Mouse (Mus musculus): ENCODE measurements around the gene Rimbp2.
A peak's percentile ranks its signal among the peaks of the same experiment; 100 is the strongest.

The Rimbp2 gene

DNA sequence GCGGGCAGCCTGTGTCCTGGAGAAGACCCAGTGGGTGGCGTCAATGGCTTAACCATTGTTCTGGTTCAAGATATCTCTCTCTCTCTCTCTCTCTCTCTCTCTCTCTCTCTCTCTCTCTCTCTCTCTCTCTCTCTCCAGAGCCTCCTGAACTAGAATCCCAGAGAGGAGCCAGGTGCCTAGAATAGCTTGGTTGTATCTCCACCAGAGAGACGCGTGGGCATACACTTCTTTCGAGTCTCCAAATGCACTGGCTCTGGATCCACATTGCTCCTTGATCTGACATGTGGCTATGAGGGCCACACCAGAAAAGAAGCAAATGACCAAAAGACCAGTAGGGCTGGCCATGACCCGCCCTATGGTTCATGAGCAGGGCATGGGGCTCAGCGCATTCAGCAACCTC is 116.2 kb downstream of the Rimbp2 start:
- DNase-seq: no peak

DNA sequence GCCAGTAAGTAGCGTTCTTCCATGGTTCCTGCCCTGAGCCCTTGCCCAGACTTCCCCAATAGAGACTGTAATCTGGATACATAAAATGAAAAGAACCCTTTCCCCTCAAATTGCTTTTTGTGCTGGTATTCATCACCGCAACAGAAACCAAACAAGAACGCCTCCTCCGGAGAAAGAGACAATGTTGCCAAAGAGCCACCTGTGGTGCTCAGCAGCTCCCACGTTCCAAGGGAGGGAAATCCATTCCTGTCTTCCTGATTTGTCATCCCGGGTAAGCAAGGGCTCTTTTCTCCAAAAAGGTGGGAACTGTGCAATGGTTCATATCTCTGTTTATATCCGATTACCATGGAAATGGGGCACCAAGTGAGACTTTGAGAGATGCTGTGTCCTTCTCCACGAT is 119.2 kb downstream of the Rimbp2 start:
- DNase-seq: no peak

DNA sequence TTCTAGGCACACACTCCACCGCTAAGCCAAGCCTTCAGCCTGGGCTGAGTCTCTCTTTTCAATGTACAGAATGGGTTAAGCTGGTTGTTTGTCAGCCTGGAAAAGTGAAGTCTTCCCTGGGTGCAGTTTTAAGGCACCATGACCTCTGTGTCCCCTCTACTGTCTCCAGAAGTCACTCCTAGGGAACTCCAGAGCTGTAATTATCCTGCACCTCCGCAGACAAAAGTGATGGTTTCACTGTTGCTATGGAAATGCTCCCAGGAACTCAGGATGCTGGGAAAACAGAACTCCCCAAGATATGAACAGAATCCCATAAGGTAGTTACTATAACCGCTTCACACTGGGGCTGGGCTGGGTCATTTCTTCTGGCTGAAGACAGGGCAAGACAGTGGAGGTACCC is 130.4 kb downstream of the Rimbp2 start:
- no peak for DNase-seq

DNA sequence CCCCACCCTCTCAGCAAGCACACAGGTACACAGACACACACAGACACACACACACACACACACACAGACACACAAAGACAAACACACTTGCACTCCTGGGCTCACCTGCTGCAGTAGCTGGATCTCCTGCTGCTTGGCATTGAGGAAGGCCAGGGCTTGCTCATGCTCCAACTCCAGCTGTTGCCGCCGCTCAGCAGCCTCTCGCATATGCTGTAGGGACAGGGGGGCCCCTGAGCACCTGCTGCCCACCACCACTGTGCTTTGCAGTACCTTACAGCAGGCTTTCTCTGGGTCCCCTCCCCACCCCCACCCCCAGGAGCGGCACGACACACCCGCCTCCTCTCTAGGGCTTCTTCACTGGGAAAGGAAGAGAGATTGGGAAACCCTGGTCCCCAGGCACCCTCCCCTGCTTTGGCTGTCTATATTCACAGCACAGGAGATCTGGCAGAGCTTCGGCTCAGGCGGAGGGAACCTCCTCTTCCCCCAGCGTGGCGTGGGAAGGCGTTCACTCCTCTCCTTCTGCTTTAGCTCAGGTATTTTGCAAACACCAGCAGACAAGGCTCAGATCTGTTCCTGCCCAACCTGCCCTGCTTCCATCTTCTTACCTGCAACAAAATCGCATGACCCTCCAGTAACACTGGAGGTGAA is 133.5 kb downstream of the Rimbp2 start:
- DNase-seq: no peak

DNA sequence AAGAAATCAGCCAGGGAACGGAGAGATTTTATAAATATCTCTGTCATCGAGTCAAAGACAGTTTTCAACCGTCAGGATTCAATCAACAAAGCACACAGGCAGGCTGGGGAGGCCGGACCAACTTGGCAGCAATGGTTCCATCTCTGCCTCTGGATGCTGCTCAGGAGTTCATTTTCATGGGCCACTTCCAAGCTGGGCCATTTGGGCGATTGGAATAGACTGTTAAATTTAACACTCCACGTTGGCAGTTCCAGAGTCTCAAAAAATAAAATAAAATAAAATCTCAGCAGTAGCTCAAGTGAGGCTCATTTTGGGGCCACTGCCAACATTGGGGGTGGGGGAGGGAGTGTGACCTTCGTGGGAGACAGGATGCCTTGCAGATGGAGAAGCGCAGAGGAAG is 137.7 kb downstream of the Rimbp2 start:
- DNase-seq: no peak

DNA sequence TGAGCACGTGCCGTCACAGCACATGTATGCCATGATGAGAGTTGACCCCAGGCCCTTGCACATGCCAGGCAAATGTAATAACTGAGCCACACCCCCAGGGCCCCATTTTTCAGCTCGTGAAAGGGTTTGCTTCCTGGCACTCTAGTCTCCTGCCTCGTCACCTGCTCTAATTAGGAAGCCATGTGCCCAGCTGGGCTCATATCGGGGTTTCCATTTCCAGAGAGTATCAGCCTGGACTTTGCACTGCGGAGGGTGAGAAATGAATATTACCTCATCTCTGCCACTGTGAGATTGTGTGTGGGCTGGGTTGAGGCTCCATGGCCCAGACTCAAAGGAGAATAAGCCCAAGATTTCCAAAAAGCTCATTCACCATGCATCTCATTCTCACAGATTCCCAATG is 138.2 kb downstream of the Rimbp2 start:
- no peak for DNase-seq

DNA sequence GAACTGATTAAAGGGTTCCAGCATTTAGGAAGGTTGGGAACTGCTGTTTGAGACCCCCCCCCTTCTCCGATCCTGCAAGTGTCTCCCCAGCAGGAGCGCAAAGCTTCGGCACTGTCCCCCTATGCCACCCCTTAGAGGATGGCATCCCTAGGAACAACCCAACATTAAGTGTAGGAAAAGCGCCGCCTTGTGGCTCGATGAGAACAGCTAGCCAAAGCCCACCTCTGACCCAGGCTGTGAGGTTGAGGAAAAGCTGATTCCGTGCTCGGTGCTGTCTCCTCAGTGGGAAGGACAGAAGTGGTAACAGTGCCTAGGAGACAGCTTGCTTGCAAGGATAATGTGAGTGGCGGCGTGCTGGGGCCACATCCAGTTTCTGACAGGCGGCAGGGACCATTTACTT is 140.2 kb downstream of the Rimbp2 start:
- peak; percentile 32 for DNase-seq

DNA sequence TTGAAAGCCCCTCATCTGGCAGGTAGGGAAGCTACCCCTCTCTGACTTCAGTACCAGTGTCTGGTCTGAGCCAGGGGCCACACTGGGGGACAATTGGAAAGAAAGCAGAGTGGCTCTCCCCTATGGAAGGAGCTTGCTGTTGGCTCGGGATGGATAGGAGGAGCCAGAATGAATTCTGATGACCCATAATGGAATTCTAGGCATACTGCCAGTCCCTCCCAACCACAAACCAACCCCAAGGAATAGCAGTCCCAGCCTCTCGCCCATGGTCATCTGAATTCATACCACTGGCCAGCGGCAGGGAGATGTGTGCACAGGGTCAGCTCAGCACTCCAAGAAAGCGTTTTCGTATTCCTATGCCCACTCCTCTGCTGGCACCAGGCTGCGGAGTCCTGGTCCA is 141.9 kb downstream of the Rimbp2 start:
- DNase-seq: no peak

DNA sequence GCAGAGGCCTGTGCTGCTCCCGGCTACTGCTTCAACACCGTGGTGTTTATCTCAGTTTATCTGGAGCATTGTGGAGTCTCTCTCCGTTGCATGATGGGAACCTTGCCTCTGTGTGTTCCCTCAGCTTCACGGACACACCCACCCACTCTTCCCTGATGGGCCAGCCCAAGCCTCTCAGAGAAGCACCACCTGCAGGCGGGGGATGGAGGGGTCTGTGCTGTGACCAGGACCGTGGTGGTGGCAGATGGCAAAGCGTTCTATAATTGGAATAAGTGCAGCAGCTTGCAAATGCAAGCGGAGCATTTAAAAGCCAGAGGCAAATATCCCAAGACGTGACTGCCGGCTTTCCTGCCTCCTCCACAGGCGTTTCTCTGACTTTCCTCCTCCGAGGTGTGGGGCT is 143.3 kb downstream of the Rimbp2 start:
- no peak for DNase-seq

DNA sequence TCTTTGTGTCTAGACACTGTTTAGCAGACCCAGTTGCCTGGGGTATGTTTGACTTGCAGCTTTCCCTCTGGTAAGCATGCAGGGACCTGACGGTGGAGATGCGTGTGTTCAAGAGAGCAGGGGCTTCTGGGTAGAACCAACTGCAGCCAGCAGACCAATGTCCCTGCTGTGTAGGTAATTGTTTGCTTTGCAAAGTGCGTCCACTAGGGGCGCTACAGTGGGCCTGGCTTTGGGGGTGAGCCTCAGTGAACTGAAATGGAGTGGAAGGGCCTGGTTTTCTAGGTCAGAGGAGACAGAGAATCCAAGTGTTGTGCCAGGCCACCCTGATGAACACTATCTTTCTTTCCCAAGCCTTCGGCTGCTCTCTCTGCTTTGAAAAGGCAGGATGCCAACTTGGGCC is 143.9 kb downstream of the Rimbp2 start:
- peak; percentile 54 for DNase-seq

DNA sequence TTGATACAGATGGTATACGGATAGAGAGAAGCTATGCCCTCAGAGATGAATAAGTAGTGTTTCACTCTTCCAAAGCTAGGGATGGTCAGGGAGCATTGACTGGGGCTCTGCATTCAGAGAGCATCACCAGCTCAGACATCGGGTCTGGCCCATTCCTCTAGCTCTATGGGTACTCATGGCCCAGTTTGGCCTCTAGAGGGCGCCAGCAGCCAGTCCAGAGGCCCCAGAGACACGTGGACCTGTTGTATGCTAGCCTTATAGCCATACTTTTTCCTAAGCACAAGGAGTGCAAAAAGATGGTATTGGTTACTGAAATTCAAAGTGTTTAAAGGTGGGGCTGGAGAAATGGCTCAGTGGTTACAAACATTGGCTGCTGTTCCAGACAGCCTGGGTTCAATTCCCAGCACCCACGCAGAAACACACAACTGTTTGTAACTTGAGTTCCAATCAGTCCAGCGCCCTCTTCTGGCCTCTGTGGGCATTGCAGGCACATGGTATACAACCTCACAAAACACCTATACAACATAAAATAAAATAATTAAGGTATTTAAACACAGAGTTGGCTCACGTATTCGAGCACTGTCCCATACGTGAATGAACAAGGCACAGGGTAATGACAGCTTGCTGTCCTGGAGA is 144.6 kb downstream of the Rimbp2 start:
- DNase-seq: peak; percentile 29

DNA sequence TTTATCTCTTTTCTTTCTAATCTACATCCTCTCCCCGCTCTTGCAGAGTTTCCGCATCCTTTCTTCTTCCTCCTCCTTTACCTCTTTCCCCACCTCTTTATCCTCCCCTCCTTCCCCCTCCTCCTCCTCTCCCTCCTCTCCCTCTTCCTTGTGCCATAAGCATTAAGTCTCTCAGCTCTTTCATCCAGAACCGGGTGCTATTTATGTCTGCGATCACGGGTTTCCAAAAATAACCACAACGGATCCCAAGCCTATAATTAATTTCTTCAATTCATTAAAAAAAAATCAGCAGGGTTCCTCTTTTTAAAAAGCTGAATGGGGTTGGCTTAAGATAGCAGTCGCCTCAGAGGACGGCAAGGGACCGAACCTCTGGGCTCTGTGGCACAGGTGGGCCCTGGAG is 145.9 kb downstream of the Rimbp2 start:
- no peak for DNase-seq

DNA sequence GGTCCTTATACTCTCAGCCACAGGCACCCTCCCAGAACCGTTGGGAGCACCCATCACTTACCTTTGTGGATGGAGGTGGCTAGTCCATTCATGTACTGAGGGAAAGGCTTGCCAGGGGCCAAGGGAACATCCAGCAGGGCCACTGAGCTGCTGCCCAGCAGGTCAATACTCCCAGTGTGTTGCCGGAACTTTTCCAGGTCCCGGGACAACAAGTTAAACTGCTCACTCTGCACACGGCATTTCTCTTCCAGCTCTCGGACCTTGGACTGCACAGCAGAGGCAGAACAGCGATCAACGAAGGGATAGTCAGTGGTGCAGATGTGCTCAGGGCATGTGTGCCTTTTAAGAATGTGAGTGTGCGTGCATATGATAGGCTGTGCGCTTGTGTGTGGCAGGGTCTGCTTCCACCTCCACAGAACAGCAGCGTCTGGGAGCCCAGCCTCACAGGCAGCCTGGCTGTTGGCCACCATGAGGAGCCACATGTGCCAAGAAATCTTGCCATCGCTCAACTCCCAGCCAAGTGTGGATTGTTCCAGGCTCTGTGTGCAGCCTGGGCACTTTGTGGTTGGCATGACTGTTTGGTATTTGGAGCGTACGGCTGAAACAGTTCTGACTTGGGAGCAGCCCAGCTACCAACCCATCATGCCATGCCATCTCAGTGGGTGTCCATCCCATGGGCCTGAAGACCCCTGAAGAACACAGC is 146.8 kb downstream of the Rimbp2 start:
- no peak for DNase-seq

DNA sequence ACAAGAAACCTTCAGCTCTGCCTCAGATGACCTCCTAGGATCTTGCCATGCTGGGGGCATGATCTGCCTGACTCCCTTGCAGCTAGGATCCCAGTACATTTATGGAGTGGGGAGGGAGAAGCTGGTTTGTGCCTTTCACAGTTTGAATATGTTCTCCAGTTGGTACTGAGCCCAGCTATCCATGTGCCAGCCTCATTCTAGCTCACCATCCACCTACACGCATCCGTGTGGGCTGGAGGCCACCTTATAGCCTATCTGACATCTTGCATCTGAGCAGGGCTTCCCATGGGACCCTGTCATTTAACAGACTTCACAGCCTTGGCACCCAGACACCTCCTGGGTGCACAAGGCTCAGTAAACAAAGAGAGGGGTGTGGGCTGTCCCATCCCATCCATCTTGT is 148.2 kb downstream of the Rimbp2 start:
- no peak for DNase-seq

DNA sequence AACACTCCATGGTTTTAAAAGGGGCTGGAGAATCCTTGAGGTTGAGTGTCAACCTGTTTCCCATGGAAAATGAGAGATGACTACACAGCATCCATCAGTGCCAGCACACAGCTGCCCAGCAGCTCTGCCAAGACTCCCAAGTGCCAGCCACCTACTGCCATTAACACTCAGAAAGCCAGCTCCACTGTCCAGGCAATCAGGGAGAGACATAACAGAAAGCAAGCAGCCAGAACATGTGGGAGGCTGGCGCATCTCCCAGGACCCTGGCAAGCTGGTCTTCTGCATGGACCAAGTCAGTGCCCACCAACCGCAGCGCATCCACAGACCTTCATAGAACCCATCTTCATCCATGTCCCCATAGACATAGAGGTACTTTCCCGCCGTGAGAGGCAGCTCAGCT is 152.7 kb downstream of the Rimbp2 start:
- DNase-seq: no peak

DNA sequence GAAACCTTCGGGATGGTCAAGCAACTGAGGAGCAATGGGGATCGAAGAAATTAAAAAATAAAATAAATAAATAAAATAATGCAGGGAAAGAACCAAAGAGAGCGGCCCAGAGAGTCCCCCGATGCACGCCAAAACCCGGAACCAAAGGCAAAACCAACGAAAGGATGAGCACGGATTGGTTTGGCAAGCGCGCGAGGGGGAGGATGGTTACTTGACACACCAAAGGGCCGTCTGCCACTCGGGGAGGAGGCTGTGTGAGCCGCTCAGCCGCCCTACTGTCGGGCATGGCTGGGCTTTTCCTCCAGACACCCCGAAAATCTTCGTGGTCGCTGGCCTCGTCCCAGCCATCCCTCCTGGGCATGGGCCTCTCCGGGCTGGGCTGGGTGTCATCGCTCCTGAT is 171.7 kb downstream of the Rimbp2 start:
- DNase-seq: no peak

DNA sequence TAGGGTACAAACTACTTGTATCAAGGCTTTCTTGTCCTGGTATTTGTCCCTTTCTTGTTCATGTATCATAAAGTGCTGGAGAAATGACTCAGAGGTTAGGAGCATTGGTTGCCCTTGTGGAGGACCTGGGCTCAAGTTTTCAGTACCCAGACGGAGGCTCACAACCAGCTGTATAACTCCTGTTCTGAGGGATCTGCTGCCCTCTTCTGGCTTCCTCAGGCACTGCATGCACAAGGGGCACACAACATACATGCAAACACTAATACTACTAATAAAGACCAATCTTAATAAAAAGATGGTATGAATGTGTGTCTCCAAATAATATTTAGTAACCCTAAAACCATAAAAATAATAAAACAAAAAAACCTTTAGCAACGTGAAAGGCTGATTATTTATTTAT is 176.9 kb downstream of the Rimbp2 start:
- DNase-seq: no peak

DNA sequence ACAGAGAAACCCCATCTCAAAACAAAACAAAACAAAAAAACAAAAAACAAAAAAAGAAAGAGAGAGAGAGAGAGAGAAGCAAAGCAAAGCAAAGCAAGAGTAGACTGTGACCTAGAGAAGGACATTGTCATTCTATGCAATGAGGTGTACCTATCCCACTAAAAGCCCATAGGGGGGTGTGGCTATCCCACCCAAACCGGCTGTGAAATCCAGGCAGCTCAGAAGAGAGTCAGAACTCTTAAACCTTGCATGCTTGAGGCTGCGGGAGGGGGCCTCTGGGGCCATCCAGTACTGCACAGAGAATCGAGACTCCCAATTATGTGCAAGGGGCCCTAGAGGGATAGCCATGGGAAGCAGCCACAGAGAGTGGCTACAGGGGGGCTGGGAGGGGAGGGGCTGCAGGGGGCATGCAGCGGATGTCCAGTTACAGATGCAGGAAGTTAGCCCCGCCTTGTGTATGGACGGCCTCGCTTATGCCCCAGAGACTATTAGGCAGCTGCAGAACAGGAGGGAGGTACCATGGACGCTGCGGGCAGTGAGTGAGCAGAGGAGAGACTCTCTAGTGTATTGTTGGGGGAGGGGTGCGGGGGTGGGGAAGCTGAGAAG is 184.2 kb downstream of the Rimbp2 start:
- DNase-seq: no peak

DNA sequence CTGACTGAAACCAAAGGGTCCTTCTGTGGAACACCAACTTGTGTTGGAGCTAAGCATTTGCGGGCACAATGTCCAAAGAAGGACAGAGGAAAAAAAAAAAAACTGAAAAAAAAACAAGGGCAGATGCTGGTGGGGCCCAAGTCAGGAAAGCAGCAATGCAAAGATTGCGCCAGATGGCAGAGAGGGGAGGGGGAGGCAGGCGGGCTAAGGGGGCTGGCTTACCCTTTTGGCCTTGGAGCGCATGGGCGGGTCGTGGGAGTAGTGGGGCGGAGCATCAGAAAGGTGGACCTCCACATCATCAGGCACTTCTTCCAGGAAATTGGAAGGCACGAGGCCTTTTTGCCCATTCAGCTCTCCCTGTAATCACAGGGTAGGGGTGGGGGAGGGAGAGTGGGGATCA is 192.2 kb downstream of the Rimbp2 start:
- no peak for DNase-seq

DNA sequence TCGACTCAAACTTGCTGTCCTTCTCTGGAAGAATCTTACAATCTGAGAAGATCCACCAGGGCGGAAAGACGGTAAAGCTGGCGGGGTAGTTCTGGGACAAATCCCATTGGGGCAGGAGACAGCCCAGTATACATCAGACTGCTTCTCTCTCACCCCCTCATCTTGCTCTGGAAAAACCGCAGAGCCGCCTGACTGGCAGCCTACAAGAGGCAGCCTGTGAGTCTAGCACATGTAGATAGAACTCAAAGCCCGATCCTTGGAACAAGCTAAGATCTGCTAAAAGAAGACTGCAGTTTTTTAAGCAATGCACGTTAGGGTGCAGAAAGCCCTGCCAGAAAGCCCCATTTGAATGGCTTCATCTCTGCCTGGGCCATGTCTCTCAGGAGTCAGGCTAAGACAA is 207.0 kb downstream of the Rimbp2 start:
- no peak for DNase-seq

DNA sequence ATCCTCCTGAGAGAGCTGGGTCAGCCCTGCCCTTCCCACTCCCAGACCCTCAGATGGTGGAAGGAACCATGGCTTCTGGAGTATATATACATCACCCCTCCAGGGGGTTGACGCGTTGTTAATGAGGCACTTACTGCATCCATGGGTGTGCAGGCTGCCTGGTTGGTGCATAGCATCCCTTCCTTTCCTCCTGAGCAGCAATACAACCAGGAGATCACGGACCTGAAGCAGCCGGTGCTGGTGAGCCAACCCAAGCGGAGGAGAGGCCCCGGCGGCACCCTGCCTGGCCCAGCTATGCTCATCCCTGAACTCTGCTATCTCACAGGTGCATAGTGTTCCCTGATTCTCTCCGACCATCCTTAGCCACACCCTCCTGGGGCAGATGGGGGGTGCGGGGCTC is 208.1 kb downstream of the Rimbp2 start:
- DNase-seq: no peak

DNA sequence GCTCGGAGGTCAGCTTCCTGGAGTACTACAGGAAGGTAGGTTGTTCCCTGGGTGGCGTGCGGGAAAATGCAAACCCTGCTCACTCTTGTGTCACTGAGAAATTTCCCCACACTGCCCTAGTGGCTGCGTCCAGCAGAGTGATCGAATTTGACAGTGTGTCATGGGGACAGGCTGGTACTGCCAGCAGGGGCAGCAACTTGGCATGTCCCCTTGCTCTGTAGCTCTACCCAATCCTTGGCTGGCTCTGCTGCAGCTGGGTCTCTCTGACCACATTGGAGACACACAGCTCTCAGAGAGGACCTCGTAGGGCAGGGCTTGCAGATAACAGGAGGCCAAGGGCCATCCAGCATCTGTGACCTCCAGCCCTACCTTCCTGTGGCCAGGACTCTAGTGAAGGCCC is 208.9 kb downstream of the Rimbp2 start:
- peak; percentile 1 for DNase-seq

DNA sequence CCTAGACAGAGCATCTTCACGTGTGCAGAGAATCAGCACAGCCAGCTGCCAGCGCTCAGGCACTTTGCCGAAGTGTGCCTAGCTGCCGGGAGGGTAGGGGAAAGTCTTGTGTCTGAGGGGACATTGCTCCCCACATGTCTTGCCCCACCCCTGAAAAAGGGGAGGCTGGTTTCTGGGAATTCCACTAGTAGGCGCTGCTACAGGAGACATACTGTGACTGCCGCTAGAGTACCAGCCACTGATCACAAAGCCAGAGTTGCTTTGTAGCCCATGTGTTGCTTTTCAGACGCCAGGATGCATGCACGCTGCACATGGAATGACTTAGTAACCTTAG is 213.5 kb downstream of the Rimbp2 start:
- DNase-seq: no peak

DNA sequence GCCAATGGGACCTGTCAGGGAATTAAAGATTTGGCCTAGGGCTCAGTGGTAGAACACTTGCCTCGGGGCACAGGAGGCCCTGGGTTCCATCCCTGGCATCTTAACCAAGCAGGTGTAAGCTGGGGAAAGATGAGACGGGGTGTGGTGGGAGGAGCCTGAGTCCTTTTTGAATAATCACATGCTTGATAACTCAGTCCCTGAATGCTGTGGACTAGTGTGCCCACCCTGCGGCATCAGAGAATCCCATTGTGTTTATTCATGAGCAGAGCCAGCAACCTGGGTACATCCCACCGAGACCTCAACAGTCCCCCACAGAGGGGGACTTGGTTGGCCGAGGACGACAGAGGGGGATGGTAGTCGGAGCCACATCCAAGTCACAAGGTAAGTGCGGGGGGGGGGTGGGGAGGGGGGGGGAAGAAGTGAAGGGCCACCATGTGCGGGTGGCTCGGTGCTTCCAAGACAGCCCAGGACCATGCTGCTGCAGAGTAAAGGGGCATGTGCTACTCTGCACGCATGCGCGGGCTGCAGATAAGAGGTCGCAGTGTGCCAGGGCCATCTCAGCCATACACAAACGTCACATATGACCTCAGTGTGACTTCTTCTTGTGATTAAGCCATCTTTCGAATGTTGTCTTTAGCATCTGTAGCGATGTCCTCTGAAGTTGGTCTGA is 214.0 kb downstream of the Rimbp2 start:
- DNase-seq: no peak
